Mouse (Mus musculus): ENCODE results near the gene Spatc1l. TPM values are rescaled to one million over a fixed set of nuclear protein-coding genes. Genes with fewer than 3 reads are reported as not detected.

The Spatc1l gene
- not detected for polyA plus RNA-seq (2014; fragmentation: Illumina TruSeq; extraction: RNeasy Lipid Tissue Mini Kit (QIAGEN cat#74804); ENCODE audit: low read depth, low replicate concordance)

GRCm38 (mm10) chr10:76561972-76562371 is at the start of gene Spatc1l:
TSS of gene Spatc1l (plus strand) at chr10:76562272.

GRCm38 (mm10) chr10:76531375-76531774 is 30.7 kb upstream of the Spatc1l start, which contains the start of gene Lss:
TSS of gene Lss (plus strand) at chr10:76531588.

GRCm38 (mm10) chr10:76575374-76575773 is 13.3 kb downstream of the Spatc1l start, which contains the start of gene Ftcd:
TSS of gene Ftcd (plus strand) at chr10:76575648.

Other genes starting within 250 kb of the Spatc1l start
- gene Dip2a, start 217.0 kb upstream of the Spatc1l start, polyA plus RNA-seq (2014; fragmentation: Illumina TruSeq; extraction: RNeasy Lipid Tissue Mini Kit (QIAGEN cat#74804); ENCODE audit: low read depth, low replicate concordance), result 13.4 TPM
- not detected for gene AC141477.1, start 121.8 kb upstream of the Spatc1l start, polyA plus RNA-seq (2014; fragmentation: Illumina TruSeq; extraction: RNeasy Lipid Tissue Mini Kit (QIAGEN cat#74804); ENCODE audit: low read depth, low replicate concordance)
- 7.3 TPM for gene Pcnt, start 119.5 kb upstream of the Spatc1l start, polyA plus RNA-seq (2014; fragmentation: Illumina TruSeq; extraction: RNeasy Lipid Tissue Mini Kit (QIAGEN cat#74804); ENCODE audit: low read depth, low replicate concordance)
- not detected for gene 2610028H24Rik, start 113.2 kb upstream of the Spatc1l start, polyA plus RNA-seq (2014; fragmentation: Illumina TruSeq; extraction: RNeasy Lipid Tissue Mini Kit (QIAGEN cat#74804); ENCODE audit: low read depth, low replicate concordance)
- gene Mcm3ap, start 93.3 kb upstream of the Spatc1l start, polyA plus RNA-seq (2014; fragmentation: Illumina TruSeq; extraction: RNeasy Lipid Tissue Mini Kit (QIAGEN cat#74804); ENCODE audit: low read depth, low replicate concordance), result 12.1 TPM
- 2.4 TPM for gene Ybey, start 93.2 kb upstream of the Spatc1l start, polyA plus RNA-seq (2014; fragmentation: Illumina TruSeq; extraction: RNeasy Lipid Tissue Mini Kit (QIAGEN cat#74804); ENCODE audit: low read depth, low replicate concordance)
- 11.6 TPM for gene Lss, start 30.7 kb upstream of the Spatc1l start, polyA plus RNA-seq (2014; fragmentation: Illumina TruSeq; extraction: RNeasy Lipid Tissue Mini Kit (QIAGEN cat#74804); ENCODE audit: low read depth, low replicate concordance)
- not detected for gene Ftcd, start 13.4 kb downstream of the Spatc1l start, polyA plus RNA-seq (2014; fragmentation: Illumina TruSeq; extraction: RNeasy Lipid Tissue Mini Kit (QIAGEN cat#74804); ENCODE audit: low read depth, low replicate concordance)
- 2.6 TPM for gene Col6a2, start 61.4 kb downstream of the Spatc1l start, polyA plus RNA-seq (2014; fragmentation: Illumina TruSeq; extraction: RNeasy Lipid Tissue Mini Kit (QIAGEN cat#74804); ENCODE audit: low read depth, low replicate concordance)
- 40.3 TPM for gene Col6a1, start 163.9 kb downstream of the Spatc1l start, polyA plus RNA-seq (2014; fragmentation: Illumina TruSeq; extraction: RNeasy Lipid Tissue Mini Kit (QIAGEN cat#74804); ENCODE audit: low read depth, low replicate concordance)

Measured in adrenal gland, adult 10 weeks (tissue).